Mouse (Mus musculus) regulatory T cell (primary cell): Measurements from ENCODE around the gene Mgst3.

Source experiments
- in situ Hi-C: fragments of 300-600 bp; cut with MboI, MseI; formaldehyde crosslinking; loops from one replicate; pipeline ENCODE4 v1.15.1; 2025; ENCODE audit warnings: high pct_unique_total_duplicates

Gene Mgst3

DNA sequence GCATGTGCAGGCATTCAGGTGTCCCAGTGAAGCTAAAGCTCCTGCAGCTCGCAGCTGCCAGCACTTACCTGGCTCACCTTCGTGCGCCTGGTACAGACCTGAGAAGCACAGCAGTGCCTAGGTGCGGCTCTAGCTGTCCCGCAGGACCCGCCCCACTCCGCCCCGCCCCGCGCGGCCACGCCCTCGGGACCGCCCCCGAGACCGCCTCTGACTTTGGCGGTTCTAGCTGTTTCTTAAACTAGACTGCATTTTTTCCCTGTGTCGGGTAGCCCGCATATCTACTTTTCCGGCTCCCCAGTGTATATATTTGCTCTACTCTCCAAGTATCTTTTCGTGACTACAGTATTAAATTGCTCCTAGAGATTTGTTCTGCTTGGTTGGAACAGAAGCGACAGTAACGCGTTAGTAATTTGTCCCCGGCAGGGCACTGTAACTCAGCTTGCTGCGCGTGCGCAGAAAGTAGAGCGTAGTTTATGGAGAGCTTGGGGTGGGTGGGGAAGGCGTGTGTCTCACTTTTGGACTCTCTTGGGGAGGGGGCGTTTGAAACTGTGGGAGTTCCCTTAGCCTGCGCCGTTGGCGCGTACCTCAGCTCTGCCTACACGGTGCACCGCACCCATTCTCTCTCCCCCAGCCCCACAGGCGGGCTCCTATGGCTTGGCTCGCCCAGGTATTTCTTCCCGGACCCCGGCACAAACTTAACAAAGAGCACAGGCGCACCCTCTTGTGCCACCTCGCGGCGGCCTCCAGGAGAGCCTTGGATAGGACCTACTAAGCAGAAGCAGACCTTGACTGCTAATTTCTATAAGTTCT lies at the start of gene Mgst3:
Gene Mgst3 (minus strand): TSS at position 159 of the 810 bp plus-strand sequence.
- in situ Hi-C loops: no loop called here

- in situ Hi-C loops: no loop called here
Observed at GRCm38 (mm10) chr1:167438231-167438885, 44.7 kb upstream of the Mgst3 start.

- in situ Hi-C loops: no loop called here
Observed at GRCm38 (mm10) chr1:167437091-167437490, 43.5 kb upstream of the Mgst3 start.

DNA sequence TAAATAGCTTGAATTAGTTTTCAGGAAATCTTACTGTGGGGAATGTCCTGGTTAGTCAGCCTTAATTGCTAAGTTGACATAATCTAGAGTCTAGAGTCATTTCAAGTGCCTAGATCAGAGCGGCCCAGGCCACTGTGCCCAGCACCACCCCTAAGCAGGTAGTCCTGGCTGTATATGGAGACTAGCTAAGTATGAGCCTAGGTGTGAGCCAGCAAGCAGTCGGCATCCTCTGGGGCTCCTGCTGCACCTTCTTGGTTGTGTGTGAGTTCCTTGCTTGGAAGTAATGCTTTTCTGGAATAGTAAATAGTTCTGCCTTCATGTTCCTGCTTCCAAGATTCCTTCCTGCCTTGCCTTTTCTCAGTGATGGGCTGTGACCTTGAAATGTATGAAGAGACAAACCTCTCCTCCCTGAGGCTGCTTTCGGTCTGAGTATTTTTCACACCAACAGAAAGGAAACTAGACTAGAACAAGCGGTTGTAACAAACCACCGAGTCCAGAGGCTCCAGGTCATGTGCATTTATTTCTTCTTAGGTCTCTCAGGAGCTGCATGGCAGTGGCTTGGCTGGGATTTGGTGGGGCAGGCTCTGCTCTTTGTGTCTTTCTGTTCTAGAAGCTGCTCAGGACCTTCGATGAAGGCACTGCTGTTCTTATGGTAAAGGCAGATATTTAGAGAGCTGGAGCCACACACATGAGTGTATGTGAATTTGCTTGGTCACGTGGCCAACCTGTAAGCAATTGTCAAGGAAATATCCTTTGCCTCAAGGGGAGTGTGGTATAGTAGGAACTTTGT lies 42.7 kb upstream of the Mgst3 start:
- in situ Hi-C loops: no loop called here

DNA sequence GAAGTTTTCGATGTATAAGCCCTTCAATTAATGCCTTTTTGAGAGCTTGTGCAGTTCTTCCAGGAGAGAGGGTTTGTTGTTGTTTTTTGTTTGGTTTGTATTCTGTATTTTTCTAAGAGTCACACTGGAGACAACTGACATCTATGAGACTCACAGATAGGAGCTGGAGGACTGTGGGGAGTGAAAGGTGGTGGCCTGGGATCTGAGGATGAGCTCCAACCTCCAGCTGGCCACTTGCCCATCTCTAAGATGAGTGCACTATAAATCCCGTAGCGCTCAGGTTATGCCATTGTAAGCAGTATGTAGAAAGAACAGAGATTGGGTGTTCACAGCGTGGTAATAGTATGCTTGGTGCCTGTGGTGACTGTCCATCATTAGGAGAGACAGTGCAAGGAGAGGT lies 41.3 kb upstream of the Mgst3 start:
- in situ Hi-C loops: no loop called here

- in situ Hi-C loops: no loop called here
Observed at GRCm38 (mm10) chr1:167430976-167431676, 37.5 kb upstream of the Mgst3 start.

- in situ Hi-C loops: no loop called here
Observed at GRCm38 (mm10) chr1:167426681-167427080, 33.0 kb upstream of the Mgst3 start.

DNA sequence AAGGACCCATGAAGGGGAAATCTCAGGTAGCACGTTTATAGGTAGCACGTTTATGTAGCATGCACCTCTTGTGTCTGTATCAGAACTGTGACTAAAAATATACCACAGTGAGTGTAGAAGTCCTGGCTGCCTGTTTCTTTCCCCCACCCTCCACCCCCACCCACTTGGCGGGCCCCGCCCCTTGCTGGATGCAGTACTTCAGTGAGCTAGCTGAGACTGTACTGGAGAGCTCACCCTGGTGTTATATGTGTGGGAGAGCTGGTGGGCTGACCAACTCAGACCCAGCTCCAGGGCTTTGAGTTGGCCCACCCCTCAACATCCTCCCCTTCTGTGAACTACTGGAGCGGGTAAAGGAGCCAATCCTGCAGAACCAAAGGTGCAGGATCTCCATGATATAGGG lies 31.9 kb upstream of the Mgst3 start:
- in situ Hi-C loops: no loop called here

DNA sequence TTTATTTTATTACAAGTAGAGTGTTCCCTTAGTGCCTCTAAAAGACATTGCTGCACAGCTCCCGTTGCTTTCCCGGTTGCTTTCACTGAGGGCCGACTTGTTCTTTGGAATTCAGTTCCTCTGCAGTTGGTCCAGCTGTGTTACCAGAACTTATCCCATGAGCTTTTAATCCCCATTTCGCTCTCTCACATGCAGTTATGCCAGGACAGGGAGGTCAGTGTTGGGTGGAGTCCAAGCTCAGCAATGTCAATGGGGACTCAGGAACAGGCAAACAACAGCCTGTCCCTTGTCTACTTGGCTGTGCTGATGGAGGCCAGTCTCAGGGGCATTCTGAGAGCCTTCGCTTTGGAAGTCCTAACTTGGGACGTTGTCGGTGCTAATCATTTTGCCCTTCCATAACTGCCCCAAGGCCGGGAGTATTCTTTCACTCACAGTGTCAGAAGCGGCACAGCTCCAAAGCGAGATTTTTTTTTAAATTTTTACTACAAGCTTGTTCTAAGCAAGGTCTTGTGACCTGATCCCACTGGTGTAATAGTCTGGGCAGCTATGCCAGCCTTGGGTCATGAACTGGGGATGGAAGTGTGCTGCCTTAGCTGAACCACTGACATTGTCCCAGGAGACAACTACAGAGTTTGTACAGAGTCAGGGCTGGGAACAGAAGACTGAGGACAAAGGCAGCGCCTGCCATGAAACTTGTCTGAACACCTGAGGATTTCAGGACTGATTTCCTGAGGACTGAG lies 29.0 kb upstream of the Mgst3 start:
- in situ Hi-C loops: no loop called here

DNA sequence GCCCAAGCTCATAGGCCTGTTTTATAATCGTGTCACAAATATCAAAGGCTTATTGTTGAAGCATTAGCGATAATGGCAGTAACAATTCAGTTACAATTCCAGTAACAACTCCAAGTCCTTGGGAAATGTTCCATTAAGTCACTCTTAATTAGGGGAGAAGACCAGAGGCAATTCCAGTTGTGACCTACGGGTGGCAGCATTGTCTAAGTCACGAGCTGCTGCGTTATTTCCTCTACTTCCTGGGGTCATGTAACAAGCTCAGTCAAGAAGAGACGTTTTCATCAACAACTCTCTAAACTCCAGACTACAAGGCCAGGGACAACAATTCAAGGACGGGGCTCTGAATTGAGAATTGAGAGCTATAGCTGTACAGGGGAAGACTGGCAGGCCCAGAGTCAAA lies 21.2 kb upstream of the Mgst3 start:
- in situ Hi-C loops: loop anchor here (5.0 kb wide), 1 partner anchor 222 kb away; no protein-coding TSS in a partner anchor

DNA sequence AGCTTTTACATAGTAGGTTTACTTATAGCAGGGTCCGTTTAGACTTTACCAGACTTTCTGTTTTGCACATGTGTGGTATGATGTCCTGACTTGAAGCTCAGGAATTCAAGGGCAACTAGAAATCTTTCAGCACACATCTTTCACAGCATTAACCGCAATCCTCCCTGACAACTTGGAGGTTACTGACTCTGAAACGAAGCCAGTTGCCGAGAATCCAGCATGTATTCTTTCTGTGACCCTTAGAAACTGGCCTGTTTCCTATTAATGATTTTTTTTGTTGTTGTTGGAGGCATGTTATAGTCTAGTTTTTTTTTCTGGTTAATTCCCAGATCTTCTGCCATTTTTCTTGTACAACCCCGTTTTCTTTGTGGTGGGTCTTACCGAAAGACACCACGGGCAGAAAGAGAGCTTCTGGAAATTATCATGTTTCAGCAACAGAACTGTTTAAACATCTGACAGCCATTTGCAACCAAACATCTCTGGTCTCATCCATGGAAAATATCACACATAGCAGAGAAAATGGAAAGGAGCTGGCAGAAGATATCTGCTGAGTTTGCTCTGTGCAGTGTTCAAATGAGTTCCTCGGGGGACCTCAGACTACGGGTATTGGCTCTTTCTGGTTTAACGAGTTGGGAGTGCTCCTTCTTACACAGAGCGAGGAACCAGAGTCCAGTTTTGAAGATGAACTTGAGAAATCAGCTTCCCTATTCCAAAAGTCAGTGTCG lies 18.5 kb upstream of the Mgst3 start:
- in situ Hi-C loops: no loop called here

- in situ Hi-C loops: no loop called here
Observed at GRCm38 (mm10) chr1:167409601-167410000, 16.0 kb upstream of the Mgst3 start.

DNA sequence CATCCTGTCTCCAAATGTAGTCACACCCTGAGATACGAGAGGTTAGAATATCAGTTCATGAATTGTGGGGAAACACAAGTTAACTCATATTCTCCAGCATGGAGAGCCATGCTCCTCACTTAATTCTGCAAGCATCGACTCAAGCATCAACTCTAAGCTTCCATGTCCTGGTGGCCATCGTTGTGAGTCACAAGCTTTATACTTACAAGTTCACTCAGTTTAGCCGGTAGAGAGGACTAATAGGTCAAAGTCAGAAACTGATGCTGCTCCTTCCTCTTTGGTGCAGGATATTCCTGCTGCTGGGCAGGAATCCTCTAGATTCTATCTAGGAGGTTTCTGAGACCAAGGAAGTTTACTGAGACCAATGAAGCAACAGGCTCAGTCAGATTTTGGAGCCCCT lies 11.6 kb upstream of the Mgst3 start:
- in situ Hi-C loops: no loop called here

DNA sequence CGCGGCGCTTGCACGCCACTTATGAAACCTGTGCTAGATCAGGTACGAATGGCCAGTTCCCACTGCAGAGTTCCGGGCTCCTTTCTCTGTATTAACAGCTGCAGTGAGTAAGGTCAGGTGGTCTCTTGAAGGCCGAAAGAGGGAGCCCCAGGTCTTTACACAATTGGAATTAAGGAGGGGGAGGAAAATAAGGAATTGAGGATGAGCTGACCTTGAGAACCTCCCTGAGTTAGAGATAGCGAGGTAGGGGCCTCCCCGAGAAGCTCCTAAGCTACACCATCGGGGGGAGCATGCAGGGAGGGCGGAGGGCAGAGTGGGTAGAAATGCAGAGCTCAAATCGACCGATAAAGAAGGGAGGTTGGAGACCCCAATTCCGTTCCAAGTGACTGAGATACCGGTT lies 360 bp downstream of the Mgst3 start:
- in situ Hi-C loops: no loop called here

GRCm38 (mm10) chr1:167392687-167393086 lies 954 bp downstream of the Mgst3 start:
- in situ Hi-C loops: no loop called here

GRCm38 (mm10) chr1:167392031-167392640 lies 1.5 kb downstream of the Mgst3 start:
- in situ Hi-C loops: no loop called here

DNA sequence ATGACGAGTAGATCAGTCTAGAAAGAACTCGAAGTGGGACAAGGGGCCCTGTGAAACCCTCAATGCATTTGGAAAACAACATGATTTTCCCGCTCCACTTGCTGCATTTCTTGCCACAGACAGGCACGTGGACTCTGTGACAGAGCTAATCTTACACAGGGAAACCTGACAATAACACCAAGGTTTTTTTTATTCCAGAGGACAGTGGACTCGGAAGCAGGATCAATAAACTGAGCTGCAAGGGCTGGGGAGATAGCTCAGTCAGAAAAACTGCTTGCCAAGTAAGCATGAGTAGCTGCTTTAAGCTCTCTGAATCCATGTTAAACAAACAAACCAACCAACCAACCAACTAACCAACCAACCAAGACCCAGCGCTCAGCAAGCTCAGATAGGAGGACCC lies 2.4 kb downstream of the Mgst3 start:
- in situ Hi-C loops: no loop called here

GRCm38 (mm10) chr1:167390381-167390780 lies 3.3 kb downstream of the Mgst3 start:
- in situ Hi-C loops: no loop called here

DNA sequence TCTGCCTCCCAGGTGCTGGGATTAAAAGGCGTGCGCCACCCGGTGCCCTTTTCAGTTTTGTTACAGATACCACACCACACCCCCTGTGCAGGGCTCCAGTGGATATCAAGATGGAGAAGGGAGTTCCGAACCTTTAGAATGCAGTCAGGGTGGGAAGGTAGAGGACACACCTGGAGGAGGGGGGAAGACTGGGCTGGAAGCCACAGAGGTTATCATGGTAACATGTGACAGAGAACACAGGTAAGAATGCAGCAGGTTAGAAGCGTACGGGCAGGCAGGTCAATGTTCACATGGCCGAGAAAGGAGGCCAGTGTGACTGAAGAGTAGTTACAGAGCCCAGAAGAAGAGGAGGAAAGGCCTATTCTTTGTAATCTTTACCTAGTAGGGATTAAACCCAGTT lies 4.1 kb downstream of the Mgst3 start:
- in situ Hi-C loops: no loop called here

- in situ Hi-C loops: no loop called here
Observed at GRCm38 (mm10) chr1:167388571-167388970, 5.1 kb downstream of the Mgst3 start.
